Mouse (Mus musculus): ENCODE results near the gene Plpp1.
A peak's percentile ranks its signal among the peaks of the same experiment; 100 is the strongest.

The Plpp1 gene

DNA sequence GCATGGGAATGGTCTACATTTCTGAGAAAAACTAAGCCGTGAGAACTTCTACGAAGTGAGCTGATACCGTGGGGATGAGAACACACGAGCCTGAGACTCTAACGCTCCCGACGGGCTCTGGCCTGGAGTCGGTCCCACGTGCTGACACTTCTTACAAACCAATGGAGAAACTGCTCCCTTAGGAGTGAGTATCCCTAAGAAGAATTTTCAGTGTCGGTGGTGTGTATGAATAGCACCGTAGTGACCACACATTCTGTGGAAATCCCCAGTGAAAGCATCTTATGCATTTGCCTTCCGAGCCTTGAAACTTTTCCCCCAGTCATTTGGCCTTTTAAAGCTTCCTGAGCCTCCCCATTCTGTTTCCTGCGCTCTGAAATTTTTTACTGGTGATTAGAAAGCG lies 27.7 kb upstream of the Plpp1 start:
- no peak for DNase-seq (ENCODE audit: low spot score in 2 of 2)

DNA sequence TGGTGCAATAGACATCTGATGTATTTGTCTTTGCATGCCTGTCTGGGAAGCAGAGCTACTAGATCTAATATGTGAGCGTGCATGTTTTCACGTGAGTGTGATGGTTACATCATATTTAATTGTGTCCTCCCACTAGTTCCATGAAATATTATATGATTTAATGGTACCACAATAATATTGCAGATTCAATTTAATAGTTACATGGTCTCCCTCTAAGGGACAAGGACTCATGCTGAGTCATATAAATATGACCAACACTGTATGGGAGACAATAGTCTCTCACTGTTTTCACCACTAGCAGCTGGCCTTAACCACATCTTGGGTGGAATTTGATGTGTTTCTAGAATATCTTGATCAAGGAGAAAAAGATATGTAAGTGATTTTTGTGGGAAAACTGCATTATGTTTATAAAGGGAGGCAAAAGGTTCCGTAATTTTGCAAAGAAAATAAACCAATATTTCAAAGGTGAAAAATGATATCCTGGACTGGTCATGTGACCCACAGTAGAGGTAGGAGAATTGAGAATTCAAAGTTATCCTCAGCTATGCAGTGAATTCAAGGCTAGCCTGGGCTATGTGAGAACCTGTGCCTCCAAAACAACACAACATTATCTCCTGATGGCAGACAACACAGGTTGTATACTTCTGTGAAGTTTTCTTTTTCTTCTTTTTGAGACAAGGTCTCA lies 26.5 kb upstream of the Plpp1 start:
- DNase-seq (ENCODE audit: low spot score in 2 of 2): no peak

DNA sequence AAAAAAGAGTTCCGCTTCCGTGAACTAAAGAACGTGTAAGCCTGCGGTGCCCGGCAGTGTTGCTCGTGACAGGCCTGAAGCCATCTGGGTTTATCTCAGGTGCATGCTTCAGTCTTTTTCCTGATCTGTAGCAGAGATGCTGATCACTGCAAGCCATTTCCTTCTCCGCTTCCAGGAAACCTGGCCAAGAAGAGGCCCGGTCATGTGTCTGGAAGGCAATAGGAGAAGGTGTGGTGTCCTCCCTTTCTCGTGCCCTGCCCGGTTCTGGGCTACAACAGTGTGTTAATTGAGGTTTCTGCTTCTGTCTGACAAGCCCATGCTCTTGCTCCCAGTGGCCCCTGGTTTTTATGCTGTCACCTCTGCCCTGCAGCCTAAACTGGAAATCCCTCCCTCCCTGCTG lies 24.7 kb upstream of the Plpp1 start:
- DNase-seq (ENCODE audit: low spot score in 2 of 2): no peak

DNA sequence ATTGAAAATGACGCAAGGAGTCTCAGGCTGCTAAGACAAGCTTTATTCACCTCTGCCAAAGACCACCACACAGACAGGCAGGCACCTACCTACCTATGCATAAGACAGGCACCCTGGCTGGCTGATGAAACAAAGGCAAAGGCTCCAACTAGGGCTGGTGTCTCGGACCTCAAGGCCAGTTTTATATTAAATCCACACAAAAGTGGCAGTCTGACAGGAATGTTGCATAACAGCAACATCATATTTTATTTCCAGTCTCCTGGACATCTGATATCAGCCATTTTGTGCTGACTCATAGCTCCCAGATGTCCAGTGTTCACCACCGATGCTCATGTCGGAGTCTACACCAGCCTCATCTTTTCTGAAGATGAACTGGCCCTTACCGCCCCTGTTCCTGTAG lies 22.2 kb upstream of the Plpp1 start:
- DNase-seq (ENCODE audit: low spot score in 2 of 2): no peak

DNA sequence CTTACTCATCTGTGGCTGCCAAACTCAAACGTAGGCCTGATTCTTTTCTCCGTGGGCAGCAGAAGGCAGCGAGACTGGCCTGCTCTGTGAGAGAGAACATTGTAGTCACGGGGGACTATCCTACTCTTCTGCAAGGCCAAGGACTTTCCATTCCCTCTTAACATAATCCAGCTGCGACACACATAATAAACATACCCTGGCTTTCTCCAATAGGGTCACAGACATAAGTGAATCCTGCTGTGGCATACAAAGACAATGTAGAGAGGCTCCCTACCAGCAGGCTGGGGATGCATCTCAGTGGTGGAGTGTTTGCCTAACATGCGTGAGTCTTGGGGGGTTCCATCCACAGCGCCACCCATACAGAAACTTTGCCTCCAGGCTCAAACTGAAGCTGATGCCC lies 15.3 kb upstream of the Plpp1 start:
- no peak for DNase-seq (ENCODE audit: low spot score in 2 of 2)

DNA sequence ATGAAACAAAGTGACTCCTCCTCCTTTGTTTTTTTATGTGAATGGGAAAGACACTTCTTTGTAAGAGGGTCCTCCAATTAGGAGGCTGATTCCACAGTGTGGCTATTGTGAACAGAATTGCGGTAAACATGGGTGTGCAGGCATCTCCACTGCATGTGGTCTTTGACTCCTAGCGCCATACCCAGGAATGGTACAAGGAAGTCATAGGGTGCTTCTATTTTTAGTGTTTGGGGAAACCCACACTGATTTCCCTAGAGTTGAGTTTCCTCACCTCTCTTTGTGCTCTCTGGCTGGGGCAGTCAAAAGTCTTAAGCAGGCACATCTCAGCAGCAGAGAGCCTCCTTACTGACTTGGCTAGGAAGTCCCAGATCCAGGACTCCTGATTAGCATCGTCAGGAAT lies 14.4 kb upstream of the Plpp1 start:
- DNase-seq (ENCODE audit: low spot score in 2 of 2): no peak

DNA sequence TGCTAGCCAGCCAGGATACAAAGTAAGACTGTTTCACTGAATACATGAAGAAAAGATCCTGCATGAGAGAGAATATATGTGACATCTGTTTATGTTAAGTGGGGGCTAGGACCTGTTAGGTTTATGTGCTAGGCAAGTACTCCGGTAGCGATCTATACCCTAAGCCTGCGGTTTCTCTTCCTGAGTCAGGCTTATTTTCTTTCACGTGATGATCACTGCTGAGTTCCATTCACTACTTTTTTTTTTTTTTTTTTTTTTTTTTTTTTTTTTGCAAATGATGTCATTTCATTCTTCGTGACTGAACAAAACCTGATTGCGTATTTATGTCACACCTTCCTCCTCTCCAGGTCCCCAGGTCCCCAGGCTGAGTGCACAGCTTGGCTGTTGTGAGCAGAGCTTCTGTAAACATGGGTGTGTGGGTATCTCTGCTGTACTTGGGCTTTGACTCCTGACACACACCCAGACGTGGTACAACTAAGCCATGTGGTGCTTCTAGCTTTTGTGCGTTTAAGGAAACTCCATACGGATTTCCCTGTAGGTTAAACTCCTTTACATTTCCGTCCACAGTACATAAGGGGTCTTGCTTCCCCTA lies 13.6 kb upstream of the Plpp1 start:
- no peak for DNase-seq (ENCODE audit: low spot score in 2 of 2)

DNA sequence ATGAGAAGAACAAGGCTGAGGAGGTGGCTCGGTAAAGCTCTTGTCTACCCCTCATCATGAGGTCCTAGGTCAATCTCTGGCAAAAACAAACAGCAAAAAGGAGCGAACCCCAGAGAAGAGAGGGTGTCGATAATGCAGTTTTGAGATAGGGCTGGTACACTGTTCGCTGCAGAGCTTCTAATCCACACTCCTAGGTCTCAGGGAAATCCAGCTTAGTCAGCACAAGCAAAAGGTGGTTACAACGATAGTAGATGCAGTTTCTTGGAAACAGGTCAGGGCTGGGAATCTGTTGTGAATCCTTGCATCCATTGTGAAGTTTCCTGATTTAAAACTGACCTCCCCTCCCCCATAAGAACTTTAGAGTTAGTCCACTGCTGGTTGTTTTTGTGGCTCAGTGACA lies 9.8 kb upstream of the Plpp1 start:
- no peak for DNase-seq (ENCODE audit: low spot score in 2 of 2)

DNA sequence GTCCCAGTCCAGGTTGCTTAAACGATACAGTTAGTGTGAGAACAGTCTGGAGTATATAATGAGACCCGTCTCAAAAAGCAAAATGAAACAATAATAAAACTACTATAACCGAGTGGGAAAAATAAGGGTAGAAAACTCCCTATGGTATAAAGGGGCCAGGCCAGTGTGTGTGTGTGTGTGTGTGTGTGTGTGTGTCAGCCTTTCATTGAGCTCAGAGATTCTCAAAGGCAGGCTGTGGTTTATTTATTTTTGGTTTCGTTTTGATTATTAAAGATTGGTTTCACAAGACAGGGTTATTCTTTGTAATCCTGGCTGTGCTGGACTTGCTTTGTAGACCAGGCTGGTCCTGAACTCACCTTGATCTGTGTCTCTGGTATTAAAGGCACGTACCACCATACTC lies 8.7 kb upstream of the Plpp1 start:
- DNase-seq (ENCODE audit: low spot score in 2 of 2): no peak

DNA sequence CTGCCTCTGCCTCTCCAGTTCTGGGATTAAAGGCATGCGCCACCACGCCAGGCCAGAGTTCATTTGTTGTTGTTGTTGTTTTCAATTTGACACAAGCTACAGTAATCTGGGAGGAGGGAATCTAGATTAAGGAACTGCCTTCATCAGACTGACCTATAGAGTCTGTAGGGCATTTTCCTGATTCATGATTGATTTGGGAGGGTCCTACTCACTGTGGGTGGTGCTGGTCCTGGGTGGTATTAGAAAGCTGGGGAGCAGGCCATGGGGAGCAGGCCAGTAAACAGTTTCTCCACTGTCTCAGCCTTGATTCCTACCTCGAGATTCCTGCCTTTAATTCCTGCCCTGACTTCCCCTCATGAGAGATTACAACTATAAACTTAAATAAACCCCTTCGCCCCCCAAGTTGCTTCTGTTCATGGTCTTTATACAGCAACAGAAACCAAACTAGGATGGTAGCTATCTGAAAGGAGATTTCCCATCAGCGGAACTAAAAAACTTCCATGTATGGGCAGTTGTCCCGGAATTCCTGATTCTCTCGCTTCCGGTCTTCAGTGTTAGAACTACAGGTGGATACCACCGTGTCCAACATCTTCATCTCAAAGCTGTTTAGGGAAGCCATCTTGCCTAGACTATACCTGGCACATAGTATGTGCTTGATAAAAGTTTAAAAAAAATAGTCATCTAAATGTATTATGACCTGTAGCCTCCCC lies 2.2 kb upstream of the Plpp1 start:
- DNase-seq (ENCODE audit: low spot score in 2 of 2): no peak

DNA sequence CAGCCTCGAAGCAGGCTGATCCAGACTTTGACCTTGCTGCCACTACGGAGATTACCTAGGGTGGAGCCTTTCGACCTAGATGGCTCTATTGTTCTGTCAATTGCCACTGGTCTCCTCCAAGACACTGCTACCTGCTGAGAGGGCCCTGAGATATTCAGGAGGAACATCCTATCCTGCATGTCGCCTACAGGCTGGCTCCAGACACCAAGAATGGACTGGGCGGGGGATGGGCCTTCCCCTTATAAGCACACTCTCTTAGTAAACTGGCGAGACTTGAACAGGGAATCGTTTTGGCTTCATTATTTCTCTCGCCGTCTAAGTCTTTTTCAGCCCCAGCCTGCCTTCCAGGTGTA lies 1.7 kb upstream of the Plpp1 start:
- no peak for DNase-seq (ENCODE audit: low spot score in 2 of 2)

DNA sequence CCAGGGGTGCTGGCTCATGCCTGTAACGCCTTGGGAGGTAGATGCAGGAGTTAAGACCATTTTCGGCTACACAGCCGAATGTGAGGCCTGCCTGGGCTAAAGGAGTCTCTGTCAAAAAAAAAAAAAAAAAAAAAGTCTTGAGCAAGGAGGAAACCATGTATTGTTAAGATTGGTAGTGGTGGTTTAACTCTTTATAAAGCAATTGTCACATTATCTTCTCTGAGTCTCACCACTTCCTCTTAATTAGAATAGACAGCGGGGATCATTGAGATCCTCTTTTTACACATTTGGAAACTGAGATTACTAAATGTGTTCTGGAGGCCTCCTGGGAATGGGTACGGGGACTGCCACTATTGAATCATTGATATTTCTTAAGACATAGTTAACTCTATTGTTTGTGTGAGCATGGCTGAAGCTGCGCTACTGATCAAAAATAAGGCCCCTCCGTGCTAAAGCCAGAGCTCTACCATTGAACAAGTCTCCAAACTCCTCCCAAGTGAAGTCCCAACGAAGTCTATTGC lies 811 bp upstream of the Plpp1 start:
- no peak for DNase-seq (ENCODE audit: low spot score in 2 of 2)

DNA sequence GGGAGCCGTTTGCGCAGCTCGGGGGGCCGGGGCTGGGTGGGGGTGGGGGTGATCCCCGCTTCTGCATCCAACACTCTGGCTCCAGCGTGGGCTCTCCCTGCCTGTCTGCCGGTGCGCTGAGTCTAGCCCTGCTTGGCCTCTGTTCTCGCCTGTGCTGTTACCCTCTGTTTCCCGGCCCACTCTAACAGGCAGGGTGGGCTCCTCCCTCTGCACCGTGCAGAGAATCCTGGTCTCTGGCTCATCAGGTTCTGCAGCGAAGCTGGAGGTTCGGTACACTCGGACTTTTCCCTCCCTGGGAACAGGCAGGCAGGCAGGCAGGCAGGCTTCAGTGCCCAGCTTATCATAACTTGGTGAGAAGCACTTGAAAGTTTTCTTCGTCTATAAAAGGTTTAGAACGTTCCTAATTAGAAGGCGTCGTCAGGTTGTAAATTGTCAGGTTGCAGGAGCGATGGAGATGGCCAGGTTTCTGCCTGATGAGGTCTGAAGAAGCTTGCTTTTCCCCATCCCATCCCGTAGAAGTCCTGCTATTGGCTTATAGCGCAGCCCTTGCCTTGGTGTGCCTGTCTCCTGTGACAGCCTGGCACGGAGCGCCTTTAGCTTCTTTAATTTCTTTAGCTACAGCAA lies 901 bp downstream of the Plpp1 start:
- DNase-seq (ENCODE audit: low spot score in 2 of 2): peak in 1 of 2 experiments; percentile 6

DNA sequence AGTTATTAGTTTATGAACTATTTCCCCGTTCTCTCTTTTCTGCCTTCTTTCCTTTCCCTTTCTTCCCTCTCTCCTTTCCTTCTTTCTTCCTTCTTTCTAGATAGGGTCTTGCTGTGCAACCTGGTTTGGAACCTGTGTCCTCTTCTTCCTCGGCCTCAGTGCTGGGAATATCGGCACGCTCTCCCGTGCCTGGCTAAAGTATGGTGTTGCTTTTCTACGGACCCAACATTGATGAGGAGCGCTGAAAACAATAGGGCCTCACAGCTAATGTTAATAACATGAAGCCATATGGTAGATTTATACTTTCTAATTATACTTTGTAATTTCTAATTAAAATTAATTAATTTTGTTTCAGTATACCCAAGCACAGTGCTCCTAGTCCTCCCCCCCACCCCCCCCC lies 2.5 kb downstream of the Plpp1 start:
- DNase-seq (ENCODE audit: low spot score in 2 of 2): no peak

DNA sequence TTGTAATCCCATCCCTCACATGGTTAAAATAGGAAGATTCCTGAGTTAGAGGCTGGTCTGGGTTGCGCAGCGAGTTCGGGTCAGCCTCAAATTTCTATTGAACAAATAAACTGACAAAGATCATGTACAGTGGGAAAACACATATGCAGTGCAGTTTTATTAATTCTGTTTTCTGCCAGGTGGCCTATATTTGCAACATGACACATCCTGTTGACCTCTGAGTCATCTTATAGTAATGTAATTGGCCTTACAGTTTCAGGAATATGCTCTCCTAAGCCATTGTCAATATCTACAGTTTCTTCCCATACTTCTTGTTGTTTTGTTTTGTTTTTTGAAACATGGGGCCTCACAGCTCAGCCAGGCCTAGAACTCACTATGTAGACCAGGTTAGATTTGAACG lies 3.1 kb downstream of the Plpp1 start:
- DNase-seq (ENCODE audit: low spot score in 2 of 2): no peak

DNA sequence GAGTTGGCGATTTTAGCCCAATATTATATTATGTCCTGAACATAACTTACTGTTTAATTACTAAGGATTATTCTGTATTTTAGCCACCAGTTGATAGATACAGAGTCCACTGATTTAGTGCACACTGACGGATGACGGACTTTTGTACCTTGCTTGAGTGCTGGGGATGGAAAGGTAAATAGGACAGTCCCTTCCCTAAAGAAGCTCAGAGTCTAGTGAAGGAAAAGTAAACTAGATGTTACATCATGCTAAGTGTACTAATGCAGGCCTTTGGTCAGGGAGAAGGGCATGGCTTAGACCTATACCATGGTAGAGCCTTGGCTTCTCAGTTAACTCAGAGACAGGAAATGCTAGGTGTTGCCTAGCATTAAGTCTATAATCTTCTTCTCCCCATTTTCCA lies 4.9 kb downstream of the Plpp1 start:
- DNase-seq (ENCODE audit: low spot score in 2 of 2): no peak

DNA sequence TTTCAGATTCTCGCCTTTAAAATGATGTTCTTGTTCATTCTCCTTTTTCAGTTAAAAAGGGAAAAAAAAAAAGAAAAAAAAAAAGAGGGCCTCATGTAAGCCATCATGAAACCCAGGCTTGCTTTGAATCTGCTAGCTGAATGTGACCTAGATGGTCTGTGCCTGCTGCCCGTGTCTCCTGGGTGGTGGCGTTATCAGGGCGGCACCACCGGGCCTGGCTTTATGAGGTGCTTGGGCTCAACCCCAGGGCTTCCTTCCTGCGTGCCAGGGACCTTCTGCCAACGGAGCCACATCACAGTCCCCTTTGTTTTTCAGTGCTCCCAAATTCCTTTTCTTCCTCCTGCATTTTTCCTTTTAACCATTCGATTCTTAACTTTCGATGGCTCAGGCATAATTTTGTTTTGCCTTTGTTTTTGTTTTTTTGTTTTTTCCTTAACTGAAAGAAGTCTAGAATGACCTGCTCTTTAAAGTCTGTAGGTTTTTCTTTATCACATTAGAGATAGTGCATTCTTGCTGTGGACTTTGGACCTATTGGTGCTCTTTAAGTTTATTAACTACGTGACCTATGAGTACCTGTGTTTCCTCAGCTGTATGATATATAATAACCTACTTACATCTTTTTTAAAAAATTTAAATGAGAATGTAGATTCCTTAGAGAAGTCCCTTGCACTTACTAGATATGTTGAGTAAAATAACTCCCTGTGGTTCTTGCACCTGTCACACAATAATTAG lies 7.5 kb downstream of the Plpp1 start:
- DNase-seq (ENCODE audit: low spot score in 2 of 2): peak; percentile 33 to 50

DNA sequence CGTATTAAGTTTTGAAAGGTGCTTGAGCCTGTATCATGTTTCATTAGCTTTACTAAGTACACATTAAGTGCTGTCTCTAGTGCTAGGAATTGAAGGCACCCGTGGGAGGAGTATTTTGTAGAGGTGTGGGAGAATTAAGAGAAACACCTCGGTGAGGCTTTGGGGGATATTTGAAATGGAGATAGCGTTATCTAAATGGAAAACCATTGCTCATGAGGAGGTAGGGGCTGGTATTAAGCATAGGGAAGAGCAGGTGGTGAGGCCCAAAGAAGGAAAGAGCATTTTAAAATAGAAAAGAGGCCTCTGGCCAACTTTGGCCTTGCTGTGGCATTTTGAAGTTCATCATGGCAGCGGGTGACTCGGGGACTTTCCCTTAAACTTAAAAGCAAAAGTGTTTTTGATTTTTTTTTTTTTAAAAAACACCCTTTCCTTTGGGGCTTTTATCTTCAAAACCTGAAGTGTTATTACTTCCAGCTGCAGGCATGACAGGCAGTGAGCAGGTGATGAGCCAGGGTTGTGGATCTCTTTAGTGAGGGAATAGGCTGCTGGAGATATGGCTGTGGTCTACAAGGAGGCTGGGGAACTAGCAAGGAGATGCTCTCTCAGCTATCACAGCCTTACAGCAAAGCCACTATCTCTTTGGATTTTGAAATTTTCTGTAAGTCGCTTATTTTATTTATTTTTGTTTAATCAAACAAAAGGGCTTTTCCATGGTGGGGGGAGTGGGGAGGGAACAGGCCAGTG lies 9.1 kb downstream of the Plpp1 start:
- no peak for DNase-seq (ENCODE audit: low spot score in 2 of 2)

DNA sequence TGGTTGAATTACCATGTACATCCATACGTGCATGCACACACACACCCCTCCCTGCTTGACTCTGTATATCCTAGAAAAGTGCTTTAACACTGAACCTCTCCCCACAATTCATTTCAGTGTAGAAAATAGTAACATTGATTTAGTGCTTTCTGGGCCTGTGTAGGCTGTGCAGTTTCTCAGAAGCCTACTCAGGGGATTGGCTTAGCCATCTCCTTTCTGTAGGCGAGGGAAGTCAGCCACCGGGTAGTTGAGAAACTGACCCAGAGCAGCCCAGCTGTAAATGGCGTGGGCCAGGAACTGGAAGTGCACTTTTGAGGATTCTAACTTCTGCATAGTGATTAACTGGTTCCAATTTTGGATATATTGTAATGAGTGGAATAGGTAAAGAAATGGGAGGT lies 9.7 kb downstream of the Plpp1 start:
- DNase-seq (ENCODE audit: low spot score in 2 of 2): no peak

DNA sequence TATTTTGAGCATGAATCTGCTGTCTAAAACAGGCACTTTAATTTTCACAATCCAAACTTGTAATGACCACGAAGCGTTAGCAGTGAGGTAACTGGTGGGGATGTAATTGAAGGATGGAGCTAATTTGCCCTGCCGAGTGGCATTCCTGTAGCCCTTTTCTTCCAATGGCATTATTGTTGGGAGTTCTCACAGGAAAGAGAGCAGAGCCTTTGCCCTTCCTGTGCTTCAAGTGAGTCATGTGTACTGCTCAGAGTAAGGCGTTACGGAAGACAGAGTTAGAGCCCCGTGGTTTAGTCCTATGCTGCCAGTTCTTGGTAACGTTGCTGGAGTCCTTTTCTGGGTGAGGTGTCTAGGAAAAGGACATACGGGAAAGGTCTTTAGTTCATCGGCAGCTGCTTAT lies 10.2 kb downstream of the Plpp1 start:
- DNase-seq (ENCODE audit: low spot score in 2 of 2): no peak

DNA sequence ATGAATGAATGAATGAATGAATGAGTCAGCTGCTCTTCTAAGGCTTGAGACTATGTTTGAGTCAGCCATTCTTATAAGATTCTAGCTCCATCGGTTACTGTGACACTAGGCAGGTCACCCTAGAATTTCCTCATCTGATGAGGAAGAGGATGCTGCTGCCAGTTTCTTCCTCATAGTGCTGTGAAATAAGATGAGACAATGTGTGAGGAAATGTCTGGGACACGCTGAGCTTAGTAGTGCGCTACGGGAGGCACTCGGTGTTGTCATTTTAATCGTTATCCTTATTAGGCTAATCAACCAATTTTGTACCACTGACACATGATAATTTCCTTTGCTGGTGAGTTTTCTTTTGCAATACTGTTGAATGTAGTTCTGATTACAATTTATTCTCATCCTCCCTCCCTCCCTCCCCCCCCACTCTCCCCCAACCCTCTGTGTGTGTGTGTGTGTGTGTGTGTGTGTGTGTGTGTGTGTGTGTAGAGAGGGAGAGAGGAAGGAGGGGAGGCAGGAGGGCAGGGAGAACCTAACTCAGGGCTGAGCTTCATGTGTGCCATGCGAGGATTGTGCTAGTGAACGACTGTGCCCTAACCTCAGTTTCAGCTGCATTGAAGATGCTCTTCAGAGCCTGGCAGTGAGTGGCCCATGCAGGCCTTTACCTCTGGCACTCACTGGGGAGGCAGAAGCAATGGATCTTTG lies 11.3 kb downstream of the Plpp1 start:
- DNase-seq (ENCODE audit: low spot score in 2 of 2): no peak

Measured in spleen, postnatal 36 days (tissue).